Mouse (Mus musculus) splenic B cell, adult 2 months (primary cell): ENCODE measurements around the gene Tctex1d4.

Experiments used
- DNase-seq: peaks from one replicate; pipeline ENCODE4 v3.0.0-alpha.2; 2011; ENCODE audit warnings: low read depth, low spot score
- H3K27me3 ChIP-seq: 2 replicates; pipeline ENCODE4 v1.6.1; 2012; ENCODE audit warnings: mild to moderate bottlenecking, low read length, moderate library complexity, mixed read lengths; ENCODE audit not compliant: control insufficient read depth, poor library complexity, insufficient read depth, severe bottlenecking
- H3K36me3 ChIP-seq: 2 replicates; pipeline ENCODE4 v1.6.1; 2012; ENCODE audit warnings: mild to moderate bottlenecking, low read length, moderate library complexity, mixed read lengths; ENCODE audit not compliant: control insufficient read depth, poor library complexity, insufficient read depth, severe bottlenecking

Gene Tctex1d4

GRCm38 (mm10) chr4:117126675-117127290 is at the start of gene Tctex1d4:
Gene Tctex1d4, plus strand, starts transcription at chr4:117126794.
- peak; percentile 73 for DNase-seq
- no peaks in the 10 kb centered on the region for H3K36me3 ChIP-seq
- no peaks in the 10 kb centered on the region for H3K27me3 ChIP-seq

GRCm38 (mm10) chr4:117087948-117088640 is 38.5 kb upstream of the Tctex1d4 start:
- Histone ChIP-seq H3K36me3 (peaks cover 8% of the 10 kb centered on the region; the same call in 1 of the 2 replicates), H3K27me3 (no peaks in the 10 kb centered on the region)
- DNase-seq = no peak

- no peaks in the 10 kb centered on the region for H3K27me3 ChIP-seq
- peaks cover 8% of the 10 kb centered on the region; the same call in 1 of the 2 replicates for H3K36me3 ChIP-seq
- DNase-seq = no peak
Observed at GRCm38 (mm10) chr4:117090586-117090985, 36.0 kb upstream of the Tctex1d4 start.

- Histone ChIP-seq H3K27me3 (no peaks in the 10 kb centered on the region), H3K36me3 (no peaks in the 10 kb centered on the region)
- no peak for DNase-seq
Observed at GRCm38 (mm10) chr4:117094626-117095361, 31.8 kb upstream of the Tctex1d4 start.

GRCm38 (mm10) chr4:117095551-117096452 is 30.8 kb upstream of the Tctex1d4 start, which contains the start of gene Ptch2:
Gene Ptch2, plus strand, starts transcription at chr4:117096075.
- H3K36me3 ChIP-seq = no peaks in the 10 kb centered on the region
- H3K27me3 ChIP-seq = no peaks in the 10 kb centered on the region
- no peak for DNase-seq

GRCm38 (mm10) chr4:117096666-117097065 is 29.9 kb upstream of the Tctex1d4 start:
- DNase-seq = no peak
- Histone ChIP-seq H3K27me3 (no peaks in the 10 kb centered on the region), H3K36me3 (no peaks in the 10 kb centered on the region)

- no peak for DNase-seq
- no peaks in the 10 kb centered on the region for H3K27me3 ChIP-seq
- no peaks in the 10 kb centered on the region for H3K36me3 ChIP-seq
Observed at GRCm38 (mm10) chr4:117097969-117098763, 28.4 kb upstream of the Tctex1d4 start.

GRCm38 (mm10) chr4:117098764-117099036 is 27.9 kb upstream of the Tctex1d4 start:
- no peak for DNase-seq

GRCm38 (mm10) chr4:117100036-117100435 is 26.6 kb upstream of the Tctex1d4 start:
- no peaks in the 10 kb centered on the region for H3K36me3 ChIP-seq
- no peak for DNase-seq
- no peaks in the 10 kb centered on the region for H3K27me3 ChIP-seq

More at GRCm38 (mm10) chr4:117098764-117099036, 27.9 kb upstream of the Tctex1d4 start:
- Histone ChIP-seq H3K27me3 (no peaks in the 10 kb centered on the region), H3K36me3 (no peaks in the 10 kb centered on the region)

GRCm38 (mm10) chr4:117101218-117101617 is 25.4 kb upstream of the Tctex1d4 start:
- DNase-seq = peak; percentile 35
- Histone ChIP-seq H3K27me3 (no peaks in the 10 kb centered on the region), H3K36me3 (no peaks in the 10 kb centered on the region)

- no peaks in the 10 kb centered on the region for H3K36me3 ChIP-seq
- no peaks in the 10 kb centered on the region for H3K27me3 ChIP-seq
- DNase-seq = peak; percentile 41
Observed at GRCm38 (mm10) chr4:117104672-117105071, 21.9 kb upstream of the Tctex1d4 start.

- no peak for DNase-seq
- H3K27me3 ChIP-seq = no peaks in the 10 kb centered on the region
- H3K36me3 ChIP-seq = no peaks in the 10 kb centered on the region
Observed at GRCm38 (mm10) chr4:117105127-117105526, 21.5 kb upstream of the Tctex1d4 start.

GRCm38 (mm10) chr4:117107813-117108523 is 18.6 kb upstream of the Tctex1d4 start:
- Histone ChIP-seq H3K36me3 (no peaks in the 10 kb centered on the region), H3K27me3 (no peaks in the 10 kb centered on the region)
- DNase-seq = no peak
